Mouse (Mus musculus) kidney, postnatal 14 days (tissue): Measurements from ENCODE around the gene Shisa9.

ENCODE experiments used
- DNase-seq: peaks from one replicate; pipeline ENCODE4 v3.0.0; 2022; ENCODE audit warnings: mixed read lengths

Shisa9 gene

DNA sequence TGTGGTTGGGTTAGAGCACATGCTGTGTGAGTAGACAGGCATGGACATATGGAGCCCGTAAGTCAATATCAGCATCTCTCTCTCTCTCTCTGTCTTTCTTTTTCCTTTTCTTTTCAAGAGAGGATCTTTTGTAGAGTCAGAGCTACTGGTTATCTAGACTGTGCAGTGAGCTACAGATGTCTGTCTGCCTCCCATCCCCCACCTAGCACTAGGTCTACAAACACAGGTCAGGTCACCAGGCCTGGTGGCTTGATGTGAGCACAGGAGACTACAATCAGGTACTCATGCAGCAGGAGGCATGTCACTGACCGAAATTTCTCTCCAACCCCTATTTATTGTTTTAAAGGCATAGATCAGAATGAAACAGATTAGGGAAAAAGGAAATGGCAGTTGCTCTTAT is 219.1 kb downstream of the Shisa9 start:
- no peak for DNase-seq

DNA sequence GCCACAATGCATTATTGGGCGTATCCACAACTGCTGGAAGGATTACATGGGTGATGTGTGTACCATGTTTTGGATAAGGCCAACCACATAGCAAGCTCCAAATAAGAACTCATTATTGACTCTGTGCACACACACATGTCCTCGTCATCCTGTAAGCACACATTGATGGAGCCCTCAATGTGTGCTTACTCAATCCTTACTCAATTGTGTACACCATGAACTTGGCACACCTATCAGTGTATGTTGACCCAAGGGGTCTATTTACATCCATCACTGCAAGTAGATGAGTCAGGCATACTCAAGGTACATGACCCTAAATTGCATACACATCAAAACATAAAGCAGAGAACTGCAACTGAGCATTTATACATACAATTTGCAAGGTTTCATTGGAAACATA is 220.5 kb downstream of the Shisa9 start:
- DNase-seq = no peak

DNA sequence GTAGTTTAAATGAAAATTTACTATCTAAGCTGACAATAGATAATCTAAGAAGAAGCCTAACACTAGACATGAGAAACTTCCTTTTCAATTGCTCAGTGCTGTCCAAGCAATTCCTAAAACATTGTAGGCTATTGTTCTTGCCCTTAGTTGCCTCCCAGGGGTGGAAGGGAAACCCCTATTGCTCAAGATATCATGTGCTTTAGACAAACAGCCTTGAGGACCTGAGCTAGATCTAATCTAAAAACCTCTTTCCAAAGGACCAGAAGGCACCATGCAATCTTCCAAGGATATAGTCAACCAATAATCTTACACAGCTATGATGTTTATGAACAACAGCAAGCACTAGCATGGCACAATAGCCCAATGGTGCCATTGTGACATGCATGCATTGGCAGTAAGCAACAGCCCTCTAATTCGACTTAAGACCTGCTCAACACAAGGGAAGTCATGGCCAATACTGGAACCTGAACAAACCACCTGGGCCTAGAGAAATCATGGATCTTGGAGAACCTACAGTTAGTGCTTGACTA is 222.6 kb downstream of the Shisa9 start:
- no peak for DNase-seq

DNA sequence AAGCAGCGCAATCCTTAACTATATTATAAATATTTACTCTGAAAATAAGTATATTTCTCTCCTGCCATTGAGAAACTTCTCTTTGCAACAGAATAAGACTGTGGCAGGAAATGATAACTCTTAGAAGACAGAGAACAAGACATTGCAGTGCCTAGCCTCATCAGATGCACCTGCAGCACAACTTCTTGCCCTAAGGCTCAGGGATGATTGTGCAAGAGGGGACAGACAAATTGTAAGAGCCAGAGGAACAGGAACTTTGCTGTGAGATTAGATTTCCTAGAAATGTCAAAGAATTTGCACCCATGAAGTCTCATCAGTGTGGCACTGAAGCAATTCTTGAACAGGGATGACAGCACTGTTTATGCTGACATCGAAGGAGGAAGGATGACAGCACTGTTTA is 223.0 kb downstream of the Shisa9 start:
- no peak for DNase-seq

DNA sequence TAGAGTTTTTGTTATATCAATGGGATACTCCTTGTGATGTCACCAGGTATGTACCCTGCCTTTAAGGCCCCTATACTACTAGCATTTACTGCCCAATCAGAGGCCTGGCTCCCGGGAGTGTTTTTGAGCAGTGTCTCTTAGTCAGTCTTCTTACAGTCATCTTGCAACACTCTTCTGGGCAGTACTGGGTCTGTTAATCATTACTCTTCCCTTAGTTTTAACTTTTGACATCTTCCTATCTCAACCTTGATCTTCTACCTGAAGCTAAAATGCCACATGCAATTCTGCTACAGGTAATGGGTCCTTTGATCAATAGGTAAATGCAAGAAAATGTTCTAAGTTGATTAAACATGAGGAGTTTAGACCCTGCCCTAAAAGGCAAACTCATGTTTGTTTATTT is 225.4 kb downstream of the Shisa9 start:
- no peak for DNase-seq

DNA sequence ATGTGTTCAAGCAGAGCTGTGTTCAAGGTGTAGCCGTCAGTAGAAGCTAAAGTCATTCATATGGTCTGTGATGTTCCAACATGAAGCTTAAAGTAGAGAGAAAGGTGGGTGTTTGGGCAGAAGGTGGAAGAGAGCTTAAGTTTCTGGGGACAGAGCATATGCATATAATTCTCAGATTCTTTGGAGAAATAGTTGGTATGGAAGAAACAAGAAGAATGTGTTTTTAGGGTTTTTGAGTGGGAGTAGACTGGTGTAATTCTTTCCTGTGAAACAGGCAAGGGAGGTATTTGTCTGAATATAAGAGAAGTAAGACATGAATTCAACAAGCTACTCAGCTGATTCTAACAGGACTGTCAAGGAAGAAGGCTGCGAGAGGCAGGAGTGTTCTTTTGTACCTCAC is 225.9 kb downstream of the Shisa9 start:
- no peak for DNase-seq

DNA sequence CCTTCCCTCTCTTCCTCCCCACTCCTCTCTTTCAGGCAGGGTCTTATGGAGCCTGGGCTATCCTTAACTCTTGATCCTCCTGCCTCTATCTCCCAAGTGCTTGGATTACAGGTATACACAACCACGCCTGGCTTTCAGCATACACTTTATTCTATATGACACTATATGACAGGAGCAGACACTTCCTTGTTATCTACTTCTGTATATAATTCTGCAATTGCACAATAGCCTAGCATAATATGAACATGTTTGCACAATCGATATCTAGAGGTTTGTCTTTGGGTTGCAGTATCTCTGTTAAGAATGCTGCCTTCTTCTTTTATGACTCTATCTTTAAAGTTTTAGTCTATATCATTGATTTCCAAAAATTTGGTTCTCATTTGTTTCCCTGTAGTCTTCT is 230.1 kb downstream of the Shisa9 start:
- no peak for DNase-seq

DNA sequence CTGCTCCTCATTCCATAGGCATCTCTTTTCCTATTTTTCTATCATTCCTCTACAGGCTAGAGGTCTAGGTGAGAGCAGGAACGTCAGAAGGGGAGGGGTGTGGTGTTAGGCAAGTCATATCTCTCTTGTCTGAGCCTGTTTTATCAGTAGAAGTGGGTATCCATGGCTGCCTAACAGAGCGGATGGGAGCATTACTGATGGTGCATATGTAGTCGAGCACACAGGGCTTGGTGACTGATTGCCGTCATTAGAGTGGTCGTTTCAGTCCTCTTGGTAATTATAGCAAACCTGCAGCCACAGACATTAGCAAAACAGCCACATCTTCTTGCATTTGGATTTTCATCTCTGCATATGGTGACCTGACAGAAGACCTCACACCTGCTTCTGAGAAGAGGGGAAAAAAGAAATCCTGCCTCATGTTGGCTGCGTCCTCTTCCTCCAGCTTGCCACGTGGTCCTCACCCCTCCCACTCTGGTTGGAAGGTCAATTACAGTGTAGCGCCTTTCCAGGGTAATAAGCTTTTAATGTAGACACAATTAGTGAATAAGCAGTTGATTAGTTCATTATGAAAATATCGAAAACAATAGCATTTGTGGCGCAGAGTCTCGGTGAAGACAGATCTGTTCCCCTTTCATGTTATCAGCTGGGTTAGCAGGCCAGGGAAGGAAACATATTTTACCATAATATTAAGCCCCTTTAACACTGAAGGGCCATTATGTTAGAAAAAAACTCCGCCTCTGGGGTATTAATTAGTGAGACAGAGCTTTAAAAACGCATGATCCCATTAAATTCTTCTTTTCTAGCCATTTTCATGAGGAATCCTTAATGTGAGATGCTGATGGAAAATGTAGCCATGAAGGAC is 233.6 kb downstream of the Shisa9 start:
- DNase-seq = no peak

DNA sequence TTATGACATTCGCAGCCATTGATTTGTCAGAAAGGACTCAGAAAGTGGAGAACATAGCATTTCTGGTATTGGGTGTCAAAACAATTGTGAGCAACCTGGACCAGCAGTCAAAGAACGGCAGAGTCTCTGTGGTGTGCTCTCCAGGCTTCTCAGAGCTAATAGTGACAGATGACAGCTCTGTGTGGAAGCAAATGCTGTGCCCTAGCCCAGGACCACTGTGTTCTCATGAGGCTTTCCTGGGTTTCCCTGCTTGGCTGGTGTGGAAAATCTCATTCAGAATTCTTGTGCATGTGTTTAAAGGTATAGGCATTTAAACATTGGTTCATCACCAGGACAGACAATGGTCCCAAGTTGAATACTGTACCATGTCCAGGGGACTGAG is 234.2 kb downstream of the Shisa9 start:
- DNase-seq = no peak

DNA sequence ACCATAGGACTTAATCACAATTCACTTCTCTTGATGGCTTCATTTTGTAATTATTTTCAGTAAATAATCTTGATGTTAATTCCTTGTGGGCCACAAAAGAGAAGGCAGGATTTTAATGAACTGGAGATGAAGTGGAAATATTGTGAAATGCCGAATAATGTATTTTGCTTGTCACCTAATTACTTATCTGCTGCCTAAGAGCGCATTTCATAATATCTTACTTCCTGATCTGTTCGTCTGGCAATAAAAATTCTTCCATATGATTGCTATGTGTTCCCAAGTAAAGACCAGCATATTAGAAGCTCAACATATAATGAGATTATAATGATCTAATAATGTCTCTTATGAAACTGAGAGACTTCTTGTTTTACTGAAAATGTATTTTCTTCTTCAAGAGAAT is 235.9 kb downstream of the Shisa9 start:
- DNase-seq = no peak

DNA sequence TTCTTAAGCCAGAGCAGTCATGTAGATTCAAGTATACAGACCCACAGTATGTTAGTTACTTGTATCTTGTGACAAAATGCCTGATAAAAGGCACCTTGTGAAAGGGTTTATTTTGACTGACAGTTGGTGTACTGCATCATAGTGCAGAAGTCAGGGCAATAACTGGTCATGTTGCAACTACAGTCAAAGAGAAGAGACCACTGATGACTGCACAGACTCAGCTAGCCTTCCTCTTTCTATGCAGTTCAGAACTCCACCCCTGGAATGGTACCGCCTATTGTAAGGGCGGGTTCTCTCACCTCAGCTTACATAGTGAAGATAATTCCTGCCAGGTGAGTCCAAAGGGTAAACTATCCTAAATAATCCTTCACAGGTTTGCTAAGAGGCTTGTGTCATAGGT is 239.6 kb downstream of the Shisa9 start:
- no peak for DNase-seq

DNA sequence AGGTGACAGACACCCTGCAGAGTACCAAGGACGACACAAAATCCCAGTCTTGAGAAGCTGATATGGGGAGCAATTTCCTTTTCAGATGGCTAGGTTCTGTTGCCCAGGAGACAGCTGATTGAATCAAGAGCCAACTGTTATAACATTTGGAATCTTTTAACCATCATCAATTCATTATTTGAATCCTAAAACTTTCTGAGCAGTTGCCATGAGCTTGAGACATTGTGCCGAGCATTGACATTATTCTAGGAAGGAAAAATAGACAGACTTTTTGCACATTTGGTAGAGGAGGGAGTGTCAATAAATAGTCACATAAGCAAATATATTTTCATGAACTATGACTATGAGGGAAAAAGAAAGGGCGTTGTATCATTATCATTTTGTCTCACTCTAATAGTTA is 243.0 kb downstream of the Shisa9 start:
- DNase-seq = no peak

DNA sequence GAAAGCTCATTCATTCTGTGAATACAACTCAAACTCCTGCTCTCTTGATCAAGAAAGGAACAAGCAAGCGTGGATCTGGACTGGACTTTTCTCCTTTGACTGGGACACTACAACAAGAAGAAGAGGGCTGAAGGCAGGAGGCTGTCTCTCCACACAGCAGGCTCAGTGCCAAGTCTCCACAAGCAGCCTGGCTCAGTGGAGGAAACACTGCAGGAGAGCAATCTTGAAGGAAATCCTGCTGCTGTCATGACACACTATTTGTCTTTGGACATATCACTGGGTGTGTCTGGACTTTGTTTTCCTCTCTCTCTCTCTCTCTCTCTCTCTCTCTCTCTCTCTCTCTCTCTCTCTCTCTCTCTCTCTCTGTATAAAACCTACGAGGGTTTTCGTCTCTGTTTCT is 249.4 kb downstream of the Shisa9 start:
- peak; percentile 68 for DNase-seq

DNA sequence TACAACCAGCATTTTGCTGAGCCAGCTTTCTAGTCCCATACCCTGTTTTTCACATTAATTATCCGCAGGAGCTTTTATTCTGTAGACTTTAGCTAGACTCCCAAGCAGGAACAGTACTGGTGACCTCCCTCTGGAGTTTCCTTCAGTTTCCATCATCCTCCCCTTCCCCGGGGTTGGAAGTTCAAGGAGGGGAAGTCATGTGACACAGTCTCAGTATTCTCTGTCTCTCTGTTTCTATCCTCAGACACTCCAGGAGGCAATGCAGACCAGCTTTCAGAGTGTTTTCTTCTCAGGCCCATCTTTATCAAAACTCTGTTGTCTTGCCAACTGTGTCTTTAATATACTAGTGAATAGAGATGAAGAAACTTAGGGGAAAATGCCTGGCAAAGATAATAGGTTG is 250.4 kb downstream of the Shisa9 start:
- peak; percentile 43 for DNase-seq

DNA sequence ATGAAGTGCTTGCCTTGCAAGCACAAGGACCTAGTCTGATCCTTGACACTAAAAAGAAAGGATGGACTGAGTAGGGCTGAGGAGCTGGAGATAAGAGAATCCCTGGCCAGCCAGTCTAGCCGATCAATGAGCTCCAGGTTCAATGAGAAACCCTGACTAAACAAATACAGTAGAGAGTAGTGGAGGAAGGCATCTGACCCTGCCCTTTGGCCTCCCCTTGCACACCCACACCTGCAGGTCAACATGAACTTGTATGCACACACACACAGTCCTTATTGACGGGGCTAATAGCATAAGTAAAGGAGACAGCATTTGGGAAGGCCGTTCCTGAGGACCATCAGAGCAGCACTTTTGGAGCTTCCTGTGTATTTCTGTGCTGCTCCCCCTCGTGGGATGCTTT is 254.7 kb downstream of the Shisa9 start:
- no peak for DNase-seq

DNA sequence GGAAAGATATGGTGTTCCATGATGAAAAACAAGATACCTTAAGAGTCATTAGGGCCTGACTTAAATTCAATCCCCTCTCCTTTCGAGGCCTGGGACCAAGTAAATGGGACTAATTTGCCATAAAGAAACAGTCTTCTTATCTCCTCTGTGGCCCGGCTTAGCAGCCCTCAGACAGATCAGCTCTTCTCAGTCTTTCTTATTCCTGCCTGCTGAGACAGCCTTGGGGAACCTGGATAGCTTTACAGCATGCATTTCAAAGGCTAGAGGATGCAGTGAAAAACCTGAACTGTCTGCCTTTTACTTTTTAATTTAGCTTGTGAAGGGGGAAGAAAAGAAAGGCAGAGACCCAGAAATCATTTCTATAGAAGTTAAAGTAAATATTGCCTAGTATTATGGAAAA is 275.4 kb downstream of the Shisa9 start:
- DNase-seq = no peak

DNA sequence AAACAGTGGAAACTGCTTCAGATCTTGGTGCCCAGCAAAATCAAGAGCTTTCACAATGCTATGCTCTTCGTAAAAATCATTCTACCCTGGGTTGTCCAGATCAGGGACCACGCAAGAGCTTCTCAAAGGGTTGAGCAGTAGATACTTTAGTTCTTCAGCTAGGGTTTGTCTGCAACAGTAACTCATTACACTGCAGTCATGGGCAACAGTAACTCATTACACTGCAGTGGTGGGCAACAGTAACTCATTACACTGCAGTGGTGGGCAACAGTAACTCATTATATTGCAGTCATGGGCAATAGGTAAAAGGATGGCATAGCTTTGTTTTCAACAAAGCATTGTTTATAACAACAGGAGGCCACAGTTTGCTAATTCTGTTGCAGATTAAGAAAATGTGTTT is 281.9 kb downstream of the Shisa9 start:
- DNase-seq = no peak

DNA sequence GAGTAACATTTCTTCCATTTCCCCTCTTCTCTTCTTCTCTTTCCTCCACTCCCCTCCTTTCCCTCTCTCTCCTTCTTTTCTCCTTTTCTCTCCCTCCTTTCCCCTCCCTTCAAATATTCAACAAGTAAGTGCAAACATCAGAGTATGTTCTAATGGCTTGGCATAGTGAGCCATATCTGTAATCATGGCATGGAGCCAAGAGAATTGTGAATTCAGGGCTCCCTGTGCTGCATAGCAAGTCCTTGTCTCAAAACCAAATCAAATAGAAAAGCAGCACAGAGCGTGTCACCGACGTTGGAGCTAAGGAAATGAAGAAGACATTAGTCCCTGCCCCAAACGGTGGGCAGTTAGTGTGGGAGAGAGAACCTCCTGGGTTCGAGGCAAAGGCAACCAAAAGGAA is 316.6 kb downstream of the Shisa9 start:
- no peak for DNase-seq

DNA sequence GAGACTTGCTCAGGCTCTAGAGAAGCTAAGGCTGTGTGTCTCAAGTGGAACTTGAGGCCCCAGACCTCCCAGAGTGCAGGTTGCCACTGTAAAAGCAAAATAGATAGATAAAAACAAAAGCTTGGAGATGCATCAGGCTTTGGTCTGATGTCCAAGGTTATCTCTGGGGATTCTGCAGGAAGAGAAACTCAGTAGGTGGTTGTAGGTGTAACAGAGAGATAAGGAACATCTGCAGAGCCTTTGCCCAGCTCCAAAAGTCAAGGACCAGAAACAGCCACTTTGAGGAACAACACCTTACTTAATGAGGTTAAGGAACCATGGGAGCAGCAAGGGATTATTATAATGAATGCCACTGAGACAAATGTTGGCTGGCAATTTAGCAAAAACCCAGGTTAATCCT is 319.5 kb downstream of the Shisa9 start:
- DNase-seq = no peak

DNA sequence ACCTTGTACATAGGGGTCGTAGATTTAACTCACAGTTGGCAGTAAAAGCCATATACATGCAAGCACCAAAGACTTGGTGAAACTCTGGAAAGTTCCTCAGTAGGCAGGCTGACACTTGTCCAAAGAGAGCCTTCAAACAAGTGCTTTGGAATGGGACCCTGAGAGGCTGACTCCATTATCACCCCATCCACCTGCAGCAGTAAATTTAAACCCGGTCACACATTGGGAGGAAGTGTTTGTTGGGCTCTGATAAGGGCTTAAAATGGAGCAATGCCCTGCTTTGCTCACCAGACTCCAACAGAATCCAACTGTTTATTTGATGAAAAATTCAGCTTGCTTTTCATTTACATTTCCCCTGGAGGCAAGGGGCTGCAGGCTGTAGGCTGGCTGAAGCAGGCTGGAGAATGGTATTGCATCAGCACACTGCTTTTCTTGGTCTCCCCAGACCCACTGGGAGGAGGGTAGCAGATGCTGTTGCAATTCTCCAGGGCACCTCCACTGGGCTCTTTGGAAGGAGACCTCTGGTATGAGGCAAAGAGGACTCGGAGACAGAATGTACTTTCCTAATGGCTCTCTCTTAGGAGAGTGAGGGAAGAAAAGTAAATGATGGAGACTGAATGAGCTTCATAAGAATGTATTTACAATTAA is 323.5 kb downstream of the Shisa9 start:
- DNase-seq = no peak

DNA sequence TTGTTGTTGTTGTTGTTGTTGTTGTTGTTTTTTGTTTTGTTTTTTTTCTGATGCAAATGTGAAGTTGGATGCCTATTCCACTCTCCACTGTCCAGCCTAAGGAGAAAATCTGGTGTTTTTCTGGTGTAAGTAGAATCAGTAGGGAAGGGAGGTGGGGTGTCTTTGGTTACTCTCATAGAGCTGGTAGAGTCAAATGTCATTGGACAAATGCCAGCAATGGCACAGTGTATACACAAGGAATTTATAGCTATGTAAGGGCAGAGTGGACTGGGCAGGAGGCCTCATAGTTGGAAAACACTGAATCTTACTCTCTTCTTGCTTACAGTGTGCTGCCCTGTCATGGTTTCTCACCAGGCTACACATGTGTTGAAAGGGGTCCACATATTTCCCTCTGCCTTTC is 325.9 kb downstream of the Shisa9 start:
- DNase-seq = no peak

DNA sequence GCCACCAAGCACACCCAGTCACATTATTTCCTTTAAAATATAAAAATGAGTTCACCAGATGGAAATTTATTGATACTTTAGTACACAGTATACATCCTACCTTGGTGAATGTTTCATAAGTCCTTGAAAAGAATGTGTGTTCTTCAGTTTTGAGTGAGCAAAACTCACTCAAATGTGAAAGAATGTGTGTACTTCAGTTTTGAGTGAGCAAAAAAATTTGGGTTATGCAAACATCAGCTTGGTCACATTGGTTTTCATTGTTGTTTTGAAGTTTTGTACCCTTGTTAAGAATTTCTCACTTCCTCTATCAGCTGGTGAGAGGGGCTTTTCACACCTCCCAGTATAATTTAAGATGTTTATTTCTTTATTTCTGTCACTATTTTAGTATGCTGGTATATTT is 331.7 kb downstream of the Shisa9 start:
- DNase-seq = no peak
